Mouse (Mus musculus) inflammation-experienced regulatory T-cells (primary cell): ENCODE data around the gene Cmc1. TPM values are rescaled to one million over a fixed set of nuclear protein-coding genes. Genes with fewer than 3 reads are reported as not detected.

Experiments
- polyA plus RNA-seq, 2 experiments: library from polyadenylated mRNA; unstranded; fragments of 100-300 nt; shearing (Covaris generic); gene quantifications; one replicate each; pipeline ENCODE4 v1.2.1; 2017

The Cmc1 gene
- polyA plus RNA-seq, result 10 to 100 TPM; 65.1 to 70.5 TPM

DNA sequence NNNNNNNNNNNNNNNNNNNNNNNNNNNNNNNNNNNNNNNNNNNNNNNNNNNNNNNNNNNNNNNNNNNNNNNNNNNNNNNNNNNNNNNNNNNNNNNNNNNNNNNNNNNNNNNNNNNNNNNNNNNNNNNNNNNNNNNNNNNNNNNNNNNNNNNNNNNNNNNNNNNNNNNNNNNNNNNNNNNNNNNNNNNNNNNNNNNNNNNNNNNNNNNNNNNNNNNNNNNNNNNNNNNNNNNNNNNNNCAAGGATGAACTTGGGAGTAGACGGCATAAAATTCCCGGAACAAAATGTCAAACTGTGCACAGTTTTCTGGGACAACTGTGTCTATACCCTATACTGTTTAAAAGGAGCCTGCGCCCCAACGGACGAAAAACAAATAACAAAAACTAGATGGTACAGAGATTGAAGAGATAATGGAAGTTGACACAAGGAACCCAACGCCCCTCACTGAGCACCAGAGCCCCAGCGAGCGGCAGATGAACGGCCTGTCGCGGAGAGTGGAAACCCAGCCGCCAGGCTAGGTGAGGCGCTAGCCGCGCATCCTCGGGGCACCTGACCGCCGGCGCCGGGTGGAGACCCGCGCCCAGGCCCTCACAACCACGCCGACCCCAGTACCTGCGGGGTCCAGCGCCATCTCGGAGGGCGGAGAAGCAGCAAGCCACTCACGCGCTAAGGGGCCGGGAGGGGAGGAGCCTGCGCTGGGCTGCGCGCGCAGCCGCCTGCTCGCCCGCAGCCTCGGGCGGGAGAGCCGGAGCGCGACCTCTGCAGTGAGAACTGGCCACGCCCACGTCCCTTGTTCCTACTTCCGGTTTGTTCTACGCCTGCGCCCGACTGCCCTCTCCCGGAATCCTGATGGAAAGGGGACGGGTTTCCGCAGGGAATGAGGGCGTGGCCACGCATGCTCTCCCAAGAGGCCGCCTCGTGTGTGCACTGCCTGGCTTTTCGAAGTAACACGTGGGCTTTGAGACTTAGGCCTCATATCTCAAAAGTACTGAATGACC lies at the start of gene Cmc1:
TSS of gene Cmc1 (minus strand) at position 771 of the 996 bp plus-strand sequence.

GRCm38 (mm10) chr9:118040218-118041021 lies 109.6 kb downstream of the Cmc1 start, which contains the start of gene Azi2:
Gene Azi2 (plus strand): TSS chr9:118040499.

Other genes starting within 250 kb of the Cmc1 start
- 100 to 1,000 TPM; 101 to 132 TPM for gene Azi2, start 109.7 kb downstream of the Cmc1 start, polyA plus RNA-seq